Mouse (Mus musculus): ENCODE measurements around the gene Spem2. TPM values are rescaled to one million over a fixed set of nuclear protein-coding genes. Genes with fewer than 3 reads are reported as not detected.

Gene Spem2
- polyA plus RNA-seq, 1 experiment from 2014 or later = not detected

DNA sequence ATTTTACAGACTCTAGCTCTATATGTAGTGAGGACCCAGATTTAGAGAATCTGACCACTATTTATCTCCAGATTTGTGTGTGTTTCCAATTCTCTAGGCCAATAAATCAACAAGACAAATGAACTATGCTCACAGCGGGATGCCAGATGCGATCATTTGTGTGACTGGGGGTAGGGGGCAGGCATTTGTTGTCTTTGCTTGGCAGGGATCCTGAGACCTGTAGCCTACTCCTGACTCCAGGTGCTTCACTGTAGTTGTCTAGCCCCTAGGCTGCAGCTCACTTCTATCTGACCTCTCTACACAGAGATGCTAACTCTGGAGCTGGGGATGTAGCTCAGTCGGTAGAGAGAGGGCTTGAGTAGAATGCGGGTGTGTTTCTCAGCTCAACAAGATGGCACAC is 36.4 kb downstream of the Spem2 start:
- Histone ChIP-seq H3K9ac (ENCODE audit: low read length) (no peak overlapping the region), H3K4me3 (ENCODE audit: low read depth, low read length) (no peak overlapping the region), H3K27ac (ENCODE audit: low read depth) (no peak overlapping the region), H3K4me2 (ENCODE audit: low read length) (no peak overlapping the region), H3K4me1 (replicated peaks; ENCODE audit: control insufficient read depth, insufficient read depth, low read length) (no peaks in the 10 kb centered on the region), H3K9me3 (ENCODE audit: control insufficient read depth, low read length) (no peaks in the 10 kb centered on the region), H3K36me3 (ENCODE audit: control insufficient read depth, insufficient read depth, low read length) (no peaks in the 10 kb centered on the region; the same call in 1 of the 2 replicates), H3K27me3 (replicated peaks; ENCODE audit: control insufficient read depth, insufficient read depth, low read length) (no peaks in the 10 kb centered on the region)
- DNase-seq (ENCODE audit: low spot score) (no peak), ATAC-seq (replicated peaks; ENCODE audit: low FRiP score, low TSS enrichment, low read depth) (no peak)
- 31% methylated on average over 4 of the region's 4 CpGs for WGBS

- Histone ChIP-seq H3K4me2 (ENCODE audit: low read length) (no peak overlapping the region), H3K27me3 (replicated peaks; ENCODE audit: control insufficient read depth, insufficient read depth, low read length) (no peaks in the 10 kb centered on the region), H3K4me1 (replicated peaks; ENCODE audit: control insufficient read depth, insufficient read depth, low read length) (no peaks in the 10 kb centered on the region), H3K27ac (ENCODE audit: low read depth) (no peak overlapping the region), H3K9me3 (ENCODE audit: control insufficient read depth, low read length) (no peaks in the 10 kb centered on the region), H3K36me3 (ENCODE audit: control insufficient read depth, insufficient read depth, low read length) (no peaks in the 10 kb centered on the region; the same call in 1 of the 2 replicates), H3K4me3 (ENCODE audit: low read depth, low read length) (no peak overlapping the region), H3K9ac (ENCODE audit: low read length) (no peak overlapping the region)
- no peak for DNase-seq (ENCODE audit: low spot score)
- WGBS = 47% methylated on average over 7 of the region's 7 CpGs
- no peak for ATAC-seq (replicated peaks; ENCODE audit: low FRiP score, low TSS enrichment, low read depth)
Observed at GRCm38 (mm10) chr11:69778985-69779384, 39.3 kb downstream of the Spem2 start.

DNA sequence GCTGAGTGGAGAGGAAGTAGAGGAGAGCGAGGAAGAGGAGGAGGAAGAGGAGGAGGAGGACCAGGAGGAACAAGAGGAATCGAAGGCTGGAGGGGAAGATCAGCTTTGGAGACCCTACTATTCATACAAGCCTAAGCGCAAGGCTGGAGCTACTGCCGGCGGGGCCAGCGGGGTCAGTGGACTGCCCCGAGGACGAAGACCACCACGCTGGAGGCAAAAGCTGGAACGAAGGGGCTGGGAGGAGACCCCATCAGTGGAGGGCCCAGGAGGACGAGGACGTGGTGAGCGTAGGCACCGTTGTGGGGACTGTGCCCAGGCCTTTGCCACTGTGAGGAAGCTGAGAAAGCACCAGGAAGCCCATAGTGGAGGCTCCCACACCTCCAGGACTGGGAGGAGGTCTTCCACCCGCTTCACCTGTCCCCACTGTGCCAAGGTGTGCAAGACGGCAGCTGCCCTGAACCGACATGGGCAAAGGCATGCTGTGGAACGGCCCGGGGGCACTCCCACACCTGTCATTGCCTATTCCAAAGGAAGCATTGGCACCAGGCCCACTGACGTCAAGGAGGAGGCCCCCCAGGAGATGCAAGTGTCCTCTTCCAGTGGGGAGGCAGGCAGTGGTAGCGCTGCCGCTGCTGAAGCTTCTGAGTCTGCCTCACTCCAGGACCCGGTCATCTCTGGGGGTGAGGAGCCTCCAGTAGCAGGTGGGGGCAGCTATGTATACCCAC is 39.8 kb downstream of the Spem2 start:
- WGBS = 73% methylated on average over 21 of the region's 23 CpGs
- H3K9me3 ChIP-seq (ENCODE audit: control insufficient read depth, low read length) = no peaks in the 10 kb centered on the region
- H3K27ac ChIP-seq (ENCODE audit: low read depth) = no peak overlapping the region
- H3K4me3 ChIP-seq (ENCODE audit: low read depth, low read length) = no peak overlapping the region
- DNase-seq (ENCODE audit: low spot score) (peak; percentile 51), ATAC-seq (replicated peaks; ENCODE audit: low FRiP score, low TSS enrichment, low read depth) (no peak)
- H3K9ac ChIP-seq (ENCODE audit: low read length) = no peak overlapping the region
- no peaks in the 10 kb centered on the region for H3K27me3 ChIP-seq (replicated peaks; ENCODE audit: control insufficient read depth, insufficient read depth, low read length)
- H3K4me2 ChIP-seq (ENCODE audit: low read length) = no peak overlapping the region
- no peaks in the 10 kb centered on the region for H3K4me1 ChIP-seq (replicated peaks; ENCODE audit: control insufficient read depth, insufficient read depth, low read length)
- no peaks in the 10 kb centered on the region; the same call in 1 of the 2 replicates for H3K36me3 ChIP-seq (ENCODE audit: control insufficient read depth, insufficient read depth, low read length)

DNA sequence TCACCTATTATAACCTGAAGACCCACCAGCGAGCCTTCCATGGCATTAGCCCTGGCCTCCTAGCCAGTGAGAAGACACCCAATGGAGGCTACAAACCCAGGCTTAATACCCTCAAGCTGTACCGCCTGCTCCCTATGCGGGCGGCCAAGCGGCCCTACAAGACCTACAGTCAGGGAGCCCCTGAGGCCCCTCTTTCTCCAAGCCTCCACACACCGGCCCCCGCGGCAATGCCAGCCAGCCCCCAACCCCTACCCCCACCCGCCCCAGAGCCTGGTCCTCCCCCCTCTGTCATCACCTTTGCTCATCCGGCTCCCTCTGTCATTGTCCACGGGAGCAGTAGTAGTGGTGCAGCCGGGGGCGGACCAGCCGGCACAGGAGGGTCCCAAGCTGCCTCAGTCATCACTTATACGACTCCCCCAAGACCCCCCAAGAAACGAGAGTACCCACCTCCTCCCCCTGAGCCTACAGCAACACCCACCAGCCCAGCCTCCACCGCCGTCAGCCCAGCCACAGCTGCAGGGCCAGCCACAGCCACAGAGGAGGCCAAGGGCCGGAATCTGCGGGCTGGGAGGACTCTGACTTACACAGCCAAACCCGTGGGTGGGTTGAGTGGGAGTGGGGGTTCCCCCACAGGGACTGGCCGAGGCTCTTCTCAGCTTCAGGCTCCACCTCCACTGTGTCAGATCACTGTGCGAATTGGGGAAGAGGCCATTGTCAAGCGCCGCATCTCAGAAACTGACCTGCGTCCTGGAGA is 40.6 kb downstream of the Spem2 start:
- DNase-seq (ENCODE audit: low spot score) (peak; percentile 38), ATAC-seq (replicated peaks; ENCODE audit: low FRiP score, low TSS enrichment, low read depth) (no peak)
- Histone ChIP-seq H3K4me2 (ENCODE audit: low read length) (no peak overlapping the region), H3K27ac (ENCODE audit: low read depth) (no peak overlapping the region), H3K4me1 (replicated peaks; ENCODE audit: control insufficient read depth, insufficient read depth, low read length) (no peaks in the 10 kb centered on the region), H3K27me3 (replicated peaks; ENCODE audit: control insufficient read depth, insufficient read depth, low read length) (no peaks in the 10 kb centered on the region), H3K4me3 (ENCODE audit: low read depth, low read length) (no peak overlapping the region), H3K36me3 (ENCODE audit: control insufficient read depth, insufficient read depth, low read length) (no peaks in the 10 kb centered on the region; the same call in 1 of the 2 replicates), H3K9me3 (ENCODE audit: control insufficient read depth, low read length) (no peaks in the 10 kb centered on the region), H3K9ac (ENCODE audit: low read length) (no peak overlapping the region)
- WGBS = 65% methylated on average over 26 of the region's 26 CpGs

DNA sequence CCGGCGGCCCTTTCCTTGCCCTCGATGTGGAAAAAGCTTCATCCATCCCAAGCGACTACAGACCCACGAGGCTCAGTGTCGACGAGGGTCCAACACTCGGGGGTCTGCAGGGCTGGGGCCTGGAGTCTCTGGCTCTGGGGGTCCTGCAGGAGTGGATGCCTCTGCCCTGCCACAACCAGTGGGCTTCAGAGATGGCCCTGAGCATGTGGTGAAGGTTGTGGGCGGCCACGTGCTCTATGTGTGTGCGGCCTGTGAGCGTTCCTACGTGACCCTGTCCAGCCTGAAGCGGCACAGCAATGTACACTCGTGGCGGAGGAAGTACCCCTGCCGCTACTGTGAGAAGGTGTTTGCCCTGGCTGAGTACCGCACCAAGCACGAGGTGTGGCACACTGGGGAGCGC is 41.8 kb downstream of the Spem2 start:
- Histone ChIP-seq H3K4me1 (replicated peaks; ENCODE audit: control insufficient read depth, insufficient read depth, low read length) (no peaks in the 10 kb centered on the region), H3K27me3 (replicated peaks; ENCODE audit: control insufficient read depth, insufficient read depth, low read length) (no peaks in the 10 kb centered on the region), H3K4me2 (ENCODE audit: low read length) (no peak overlapping the region), H3K4me3 (ENCODE audit: low read depth, low read length) (no peak overlapping the region), H3K9ac (ENCODE audit: low read length) (no peak overlapping the region), H3K9me3 (ENCODE audit: control insufficient read depth, low read length) (no peaks in the 10 kb centered on the region), H3K27ac (ENCODE audit: low read depth) (no peak overlapping the region), H3K36me3 (ENCODE audit: control insufficient read depth, insufficient read depth, low read length) (no peaks in the 10 kb centered on the region; the same call in 1 of the 2 replicates)
- WGBS = 83% methylated on average over 20 of the region's 20 CpGs
- ATAC-seq (replicated peaks; ENCODE audit: low FRiP score, low TSS enrichment, low read depth) = no peak
- DNase-seq (ENCODE audit: low spot score) = no peak

- WGBS = 69% methylated on average over 10 of the region's 10 CpGs
- Histone ChIP-seq H3K27ac (ENCODE audit: low read depth) (no peak overlapping the region), H3K27me3 (replicated peaks; ENCODE audit: control insufficient read depth, insufficient read depth, low read length) (no peaks in the 10 kb centered on the region)
Observed at GRCm38 (mm10) chr11:69775716-69776115, 42.5 kb downstream of the Spem2 start.

DNA sequence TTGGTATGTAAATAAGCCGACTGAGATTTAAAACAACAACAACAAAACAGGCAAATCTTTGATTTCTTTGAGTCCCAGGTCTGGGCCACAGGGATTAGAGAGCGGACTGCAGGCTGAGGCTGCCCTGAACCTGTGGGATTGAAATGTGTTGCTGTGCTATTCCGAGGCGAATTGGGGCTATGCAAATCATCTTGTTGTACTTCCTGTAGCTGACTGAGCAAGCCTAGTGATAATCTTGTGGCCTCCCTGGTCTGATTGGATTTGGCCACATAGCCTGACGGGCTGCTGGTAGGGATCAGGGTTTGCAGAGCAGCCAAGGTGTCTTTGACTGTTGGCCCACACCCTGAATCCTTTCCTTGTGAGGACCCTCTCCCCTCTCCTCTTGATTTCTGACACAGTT is 43.3 kb downstream of the Spem2 start:
- no peak overlapping the region for H3K27ac ChIP-seq (ENCODE audit: low read depth)
- H3K36me3 ChIP-seq (ENCODE audit: control insufficient read depth, insufficient read depth, low read length) = no peaks in the 10 kb centered on the region; the same call in 1 of the 2 replicates
- ATAC-seq (replicated peaks; ENCODE audit: low FRiP score, low TSS enrichment, low read depth) (no peak), DNase-seq (ENCODE audit: low spot score) (no peak)
- H3K9me3 ChIP-seq (ENCODE audit: control insufficient read depth, low read length) = no peaks in the 10 kb centered on the region
- no peak overlapping the region for H3K4me2 ChIP-seq (ENCODE audit: low read length)
- no peaks in the 10 kb centered on the region for H3K27me3 ChIP-seq (replicated peaks; ENCODE audit: control insufficient read depth, insufficient read depth, low read length)
- H3K9ac ChIP-seq (ENCODE audit: low read length) = no peak overlapping the region
- 66% methylated on average over 5 of the region's 5 CpGs for WGBS
- H3K4me3 ChIP-seq (ENCODE audit: low read depth, low read length) = no peak overlapping the region
- no peaks in the 10 kb centered on the region for H3K4me1 ChIP-seq (replicated peaks; ENCODE audit: control insufficient read depth, insufficient read depth, low read length)

More at GRCm38 (mm10) chr11:69775716-69776115, 42.5 kb downstream of the Spem2 start:
- ATAC-seq (replicated peaks; ENCODE audit: low FRiP score, low TSS enrichment, low read depth) = no peak
- H3K9ac ChIP-seq (ENCODE audit: low read length) = no peak overlapping the region
- no peaks in the 10 kb centered on the region for H3K9me3 ChIP-seq (ENCODE audit: control insufficient read depth, low read length)
- no peaks in the 10 kb centered on the region for H3K4me1 ChIP-seq (replicated peaks; ENCODE audit: control insufficient read depth, insufficient read depth, low read length)
- H3K36me3 ChIP-seq (ENCODE audit: control insufficient read depth, insufficient read depth, low read length) = no peaks in the 10 kb centered on the region; the same call in 1 of the 2 replicates
- no peak for DNase-seq (ENCODE audit: low spot score)
- no peak overlapping the region for H3K4me3 ChIP-seq (ENCODE audit: low read depth, low read length)
- H3K4me2 ChIP-seq (ENCODE audit: low read length) = no peak overlapping the region

DNA sequence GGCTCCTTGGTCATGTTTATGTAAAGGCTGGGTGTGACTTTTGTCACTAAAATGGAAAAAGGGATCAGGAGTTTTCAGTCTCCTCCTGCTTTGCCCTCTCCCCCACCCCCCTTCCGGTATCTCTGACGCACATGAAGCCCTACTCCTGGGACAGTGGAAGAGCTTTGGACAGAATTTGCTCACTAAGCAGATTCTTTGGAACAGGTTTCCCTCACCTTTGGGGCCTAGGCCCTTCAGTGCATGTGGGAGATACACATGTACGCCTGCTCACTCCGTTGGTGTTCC is 50.7 kb downstream of the Spem2 start:
- H3K4me2 ChIP-seq (ENCODE audit: low read length) = peak overlapping the region; percentile 67
- peaks cover 14% of the 10 kb centered on the region for H3K4me1 ChIP-seq (replicated peaks; ENCODE audit: control insufficient read depth, insufficient read depth, low read length)
- H3K27ac ChIP-seq (ENCODE audit: low read depth) = 0 out of 2 replicates have a peak overlapping the region, but pooled peaks have one; percentile 3
- H3K36me3 ChIP-seq (ENCODE audit: control insufficient read depth, insufficient read depth, low read length) = no peaks in the 10 kb centered on the region
- DNase-seq (ENCODE audit: low spot score) (no peak), ATAC-seq (replicated peaks; ENCODE audit: low FRiP score, low TSS enrichment, low read depth) (no peak)
- no peak overlapping the region for H3K9ac ChIP-seq (ENCODE audit: low read length)
- H3K4me3 ChIP-seq (ENCODE audit: low read depth, low read length) = no peak overlapping the region
- no peaks in the 10 kb centered on the region for H3K9me3 ChIP-seq (ENCODE audit: control insufficient read depth, low read length)
- no peaks in the 10 kb centered on the region for H3K27me3 ChIP-seq (replicated peaks; ENCODE audit: control insufficient read depth, insufficient read depth, low read length)
- WGBS = 64% methylated on average over 4 of the region's 4 CpGs

All from intestine, embryonic 14.5 days (tissue).